Mouse (Mus musculus) CH12.LX (cell line): ENCODE results near the gene Cped1.

Experiments
- CTCF ChIP-seq, 2 experiments: IDR thresholded peaks in 1 of 2; conservative IDR thresholded peaks in 1 of 2; 2 replicates each; pipeline ENCODE4 v1.5.1; 2011 to 2012; ENCODE audit warnings: low read depth in 2 of 2, low read length in 2 of 2, improper control_type of control experiment in 1 of 2, inconsistent platforms in 1 of 2, mild to moderate bottlenecking in 1 of 2, moderate library complexity in 1 of 2
- EP300 ChIP-seq: IDR thresholded peaks from 2 replicates; pipeline ENCODE4 v1.6.1; 2011; ENCODE audit warnings: low read length, improper control_type of control experiment
- MAX ChIP-seq: IDR thresholded peaks from 2 replicates; pipeline ENCODE4 v1.6.1; 2011; ENCODE audit warnings: low read length, improper control_type of control experiment
- MXI1 ChIP-seq: IDR thresholded peaks from 2 replicates; pipeline ENCODE4 v1.6.1; 2011; ENCODE audit warnings: mild to moderate bottlenecking, low read depth, low read length, improper control_type of control experiment
- POLR2A ChIP-seq: IDR thresholded peaks from 2 replicates; pipeline ENCODE4 v1.6.1; 2011; ENCODE audit warnings: low read depth, mild to moderate bottlenecking, improper control_type of control experiment, low read length
- RAD21 ChIP-seq: IDR thresholded peaks from 2 replicates; pipeline ENCODE4 v1.6.1; 2011; ENCODE audit warnings: low read depth, mild to moderate bottlenecking, low read length, improper control_type of control experiment, moderate library complexity
- SIN3A ChIP-seq: IDR thresholded peaks from 2 replicates; pipeline ENCODE4 v1.6.1; 2012; ENCODE audit warnings: low read length, improper control_type of control experiment, inconsistent platforms
- SMC3 ChIP-seq: IDR thresholded peaks from 2 replicates; pipeline ENCODE4 v1.6.1; 2011; ENCODE audit warnings: low read depth, low read length, improper control_type of control experiment
- TBP ChIP-seq: conservative IDR thresholded peaks from 2 replicates; pipeline ENCODE4 v1.6.1; 2011; ENCODE audit warnings: low read depth, low read length, improper control_type of control experiment
- TCF12 ChIP-seq: IDR thresholded peaks from 2 replicates; pipeline ENCODE4 v1.6.1; 2014; ENCODE audit warnings: low read depth, mild to moderate bottlenecking, inconsistent platforms, low read length, improper control_type of control experiment

- TF ChIP-seq MAX (no peak), CTCF (conservative IDR thresholded peaks at IDR 0.05 in 1 of 2, IDR thresholded peaks at IDR 0.05 in 1 of 2; ENCODE audit: low read depth in 2 of 2, low read length in 2 of 2) (no peak), MXI1 (no peak), SIN3A (no peak), EP300 (no peak), RAD21 (no peak), TCF12 (no peak), POLR2A (no peak), SMC3 (no peak), TBP (no peak)
These were observed 24.5 kb downstream of the Cped1 start for GRCm38 (mm10) chr6:22010258-22010657.
